Mouse (Mus musculus): Measurements from ENCODE around the gene Gm3336. TPM values are rescaled to one million over a fixed set of nuclear protein-coding genes. Genes with fewer than 3 reads are reported as not detected.

The Gm3336 gene
- polyA plus RNA-seq, 2 experiments = 0.04 to 0.11 TPM

- 49% methylated on average over 19 of the region's 19 CpGs for WGBS (ENCODE audit: insufficient replicate concordance)
- Histone ChIP-seq H3K27me3 (ENCODE audit: control insufficient read depth, insufficient read depth, low read length) (peaks cover 56% of the 10 kb centered on the region), H3K36me3 (replicated peaks; ENCODE audit: control insufficient read depth, insufficient read depth, low read depth) (no peaks in the 10 kb centered on the region), H3K4me3 (ENCODE audit: insufficient read depth in 1 of 2, low read depth in 2 of 2, low read length in 2 of 2) (no peak overlapping the region), H3K27ac (no peak overlapping the region), H3K9ac (replicated peaks) (no peak overlapping the region), H3K9me3 (ENCODE audit: control insufficient read depth, low read length) (no peaks in the 10 kb centered on the region), H3K4me1 (replicated peaks; ENCODE audit: control insufficient read depth in 2 of 2, insufficient read depth in 2 of 2, low read length in 1 of 2) (no peaks in the 10 kb centered on the region; a peak in 1 of 4 replicates), H3K4me2 (ENCODE audit: low read depth) (no peak overlapping the region)
- ATAC-seq (ENCODE audit: insufficient read depth) (no peak), DNase-seq (ENCODE audit: low read depth in 3 of 3, low spot score in 3 of 3) (no peak)
- no peak for TF ChIP-seq EP300 (IDR thresholded peaks at IDR 0.05; ENCODE audit: low read depth)
These were observed 27.4 kb downstream of the Gm3336 start for GRCm38 (mm10) chr8:70745691-70746220.

DNA sequence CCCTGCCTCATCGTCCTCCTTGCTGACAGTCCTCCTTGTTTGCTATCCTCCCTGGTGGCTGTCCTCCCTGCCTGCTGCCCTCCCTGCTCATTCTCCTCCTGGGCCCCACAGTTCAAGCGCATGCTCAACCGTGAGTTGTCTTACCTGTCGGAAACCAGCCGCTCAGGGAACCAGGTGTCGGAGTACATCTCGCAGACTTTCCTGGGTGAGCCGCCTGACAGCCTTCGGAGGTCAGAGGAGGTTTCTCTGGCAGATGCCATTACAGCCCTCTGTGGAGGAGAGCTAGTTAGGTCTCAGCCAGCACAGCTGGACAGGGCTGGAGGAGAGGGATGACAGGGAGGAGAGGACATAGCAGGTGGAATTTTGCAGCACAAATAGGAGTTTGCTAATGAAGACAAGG lies 28.3 kb downstream of the Gm3336 start:
- no peaks in the 10 kb centered on the region for H3K36me3 ChIP-seq (replicated peaks; ENCODE audit: control insufficient read depth, insufficient read depth, low read depth)
- no peak overlapping the region for H3K9ac ChIP-seq (replicated peaks)
- H3K4me1 ChIP-seq (replicated peaks; ENCODE audit: control insufficient read depth in 2 of 2, insufficient read depth in 2 of 2, low read length in 1 of 2) = no peaks in the 10 kb centered on the region; a peak in 1 of 4 replicates
- H3K4me3 ChIP-seq (ENCODE audit: insufficient read depth in 1 of 2, low read depth in 2 of 2, low read length in 2 of 2) = no peak overlapping the region
- H3K27me3 ChIP-seq (ENCODE audit: control insufficient read depth, insufficient read depth, low read length) = peaks cover 54% of the 10 kb centered on the region
- ATAC-seq (ENCODE audit: insufficient read depth) (no peak), DNase-seq (ENCODE audit: low read depth in 3 of 3, low spot score in 3 of 3) (no peak)
- no peak overlapping the region for H3K27ac ChIP-seq
- H3K4me2 ChIP-seq (ENCODE audit: low read depth) = no peak overlapping the region
- no peaks in the 10 kb centered on the region for H3K9me3 ChIP-seq (ENCODE audit: control insufficient read depth, low read length)
- TF ChIP-seq CTCF (IDR thresholded peaks at IDR 0.05; ENCODE audit: low read depth) (no peak), EP300 (IDR thresholded peaks at IDR 0.05; ENCODE audit: low read depth) (no peak)
- 69% methylated on average over 9 of the region's 9 CpGs for WGBS (ENCODE audit: insufficient replicate concordance)

DNA sequence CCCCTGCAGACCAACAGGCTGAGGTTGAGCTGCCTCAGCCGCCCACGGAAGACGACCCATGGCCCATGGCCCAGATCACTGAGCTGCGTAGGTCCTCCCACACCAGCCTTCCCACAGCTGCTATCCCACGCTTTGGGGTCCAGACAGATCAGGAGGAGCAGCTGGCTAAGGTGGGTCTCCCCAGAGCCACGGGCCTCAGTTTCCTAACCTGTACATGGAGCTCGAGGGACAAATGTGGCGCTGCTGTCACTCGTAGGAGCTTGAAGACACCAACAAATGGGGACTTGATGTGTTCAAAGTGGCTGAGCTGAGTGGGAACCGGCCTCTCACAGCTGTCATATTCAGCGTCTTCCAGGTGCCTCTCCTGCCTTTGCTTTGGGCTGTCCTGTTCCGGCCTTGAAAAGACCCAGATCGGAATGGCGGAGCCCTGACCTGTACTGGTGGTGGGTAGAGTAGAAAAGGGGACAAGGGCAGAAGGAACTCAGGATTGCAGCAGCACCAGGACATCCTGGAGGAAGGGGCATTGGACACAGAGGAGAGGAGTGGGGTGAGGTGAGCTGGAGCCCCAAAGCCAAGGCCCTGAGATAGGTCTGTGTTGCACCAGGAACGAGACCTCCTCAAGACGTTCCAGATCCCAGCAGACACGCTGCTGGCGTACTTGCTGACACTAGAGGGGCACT lies 29.0 kb downstream of the Gm3336 start:
- WGBS (ENCODE audit: insufficient replicate concordance) = 73% methylated on average over 18 of the region's 18 CpGs
- no peak overlapping the region for H3K4me2 ChIP-seq (ENCODE audit: low read depth)
- H3K4me1 ChIP-seq (replicated peaks; ENCODE audit: control insufficient read depth in 2 of 2, insufficient read depth in 2 of 2, low read length in 1 of 2) = no peaks in the 10 kb centered on the region; a peak in 1 of 4 replicates
- DNase-seq (ENCODE audit: low read depth in 3 of 3, low spot score in 3 of 3) (no peak), ATAC-seq (ENCODE audit: insufficient read depth) (no peak)
- H3K4me3 ChIP-seq (ENCODE audit: insufficient read depth in 1 of 2, low read depth in 2 of 2, low read length in 2 of 2) = no peak overlapping the region
- H3K36me3 ChIP-seq (replicated peaks; ENCODE audit: control insufficient read depth, insufficient read depth, low read depth) = no peaks in the 10 kb centered on the region
- TF ChIP-seq CTCF (IDR thresholded peaks at IDR 0.05; ENCODE audit: low read depth) = no peak
- TF ChIP-seq EP300 (IDR thresholded peaks at IDR 0.05; ENCODE audit: low read depth) = no peak
- H3K9me3 ChIP-seq (ENCODE audit: control insufficient read depth, low read length) = no peaks in the 10 kb centered on the region
- H3K9ac ChIP-seq (replicated peaks) = no peak overlapping the region
- no peak overlapping the region for H3K27ac ChIP-seq
- peaks cover 47% of the 10 kb centered on the region for H3K27me3 ChIP-seq (ENCODE audit: control insufficient read depth, insufficient read depth, low read length)

GRCm38 (mm10) chr8:70748246-70749096 lies 30.1 kb downstream of the Gm3336 start:
- no peak overlapping the region for H3K4me2 ChIP-seq (ENCODE audit: low read depth)
- no peak overlapping the region for H3K4me3 ChIP-seq (ENCODE audit: insufficient read depth in 1 of 2, low read depth in 2 of 2, low read length in 2 of 2)
- no peak overlapping the region for H3K27ac ChIP-seq
- ATAC-seq (ENCODE audit: insufficient read depth) (no peak), DNase-seq (ENCODE audit: low read depth in 3 of 3, low spot score in 3 of 3) (no peak)
- TF ChIP-seq EP300 (IDR thresholded peaks at IDR 0.05; ENCODE audit: low read depth) = no peak
- no peak for TF ChIP-seq CTCF (IDR thresholded peaks at IDR 0.05; ENCODE audit: low read depth)
- peaks cover 36% of the 10 kb centered on the region for H3K27me3 ChIP-seq (ENCODE audit: control insufficient read depth, insufficient read depth, low read length)
- H3K9me3 ChIP-seq (ENCODE audit: control insufficient read depth, low read length) = no peaks in the 10 kb centered on the region
- no peak overlapping the region for H3K9ac ChIP-seq (replicated peaks)
- H3K36me3 ChIP-seq (replicated peaks; ENCODE audit: control insufficient read depth, insufficient read depth, low read depth) = no peaks in the 10 kb centered on the region
- WGBS (ENCODE audit: insufficient replicate concordance) = 61% methylated on average over 23 of the region's 23 CpGs
- peaks cover 3 to 7% of the 10 kb centered on the region in 2 experiments; a peak in 3 of 4 replicates for H3K4me1 ChIP-seq (replicated peaks; ENCODE audit: control insufficient read depth in 2 of 2, insufficient read depth in 2 of 2, low read length in 1 of 2)

GRCm38 (mm10) chr8:70749097-70749674 lies 30.8 kb downstream of the Gm3336 start:
- DNase-seq (ENCODE audit: low read depth in 3 of 3, low spot score in 3 of 3) = no peak
- Histone ChIP-seq H3K4me2 (ENCODE audit: low read depth) (no peak overlapping the region), H3K4me3 (ENCODE audit: insufficient read depth in 1 of 2, low read depth in 2 of 2, low read length in 2 of 2) (no peak overlapping the region), H3K9ac (replicated peaks) (no peak overlapping the region), H3K36me3 (replicated peaks; ENCODE audit: control insufficient read depth, insufficient read depth, low read depth) (no peaks in the 10 kb centered on the region), H3K27me3 (ENCODE audit: control insufficient read depth, insufficient read depth, low read length) (peaks cover 29% of the 10 kb centered on the region), H3K4me1 (replicated peaks; ENCODE audit: control insufficient read depth in 2 of 2, insufficient read depth in 2 of 2, low read length in 1 of 2) (peaks cover 3 to 13% of the 10 kb centered on the region in 2 experiments; a peak in 3 of 4 replicates), H3K27ac (no peak overlapping the region), H3K9me3 (ENCODE audit: control insufficient read depth, low read length) (no peaks in the 10 kb centered on the region)
- WGBS (ENCODE audit: insufficient replicate concordance) = 64% methylated on average over 19 of the region's 19 CpGs
- no peak for TF ChIP-seq EP300 (IDR thresholded peaks at IDR 0.05; ENCODE audit: low read depth)
- TF ChIP-seq CTCF (IDR thresholded peaks at IDR 0.05; ENCODE audit: low read depth) = no peak
- ATAC-seq (ENCODE audit: insufficient read depth) = no peak
